In the genomic region with DNA sequence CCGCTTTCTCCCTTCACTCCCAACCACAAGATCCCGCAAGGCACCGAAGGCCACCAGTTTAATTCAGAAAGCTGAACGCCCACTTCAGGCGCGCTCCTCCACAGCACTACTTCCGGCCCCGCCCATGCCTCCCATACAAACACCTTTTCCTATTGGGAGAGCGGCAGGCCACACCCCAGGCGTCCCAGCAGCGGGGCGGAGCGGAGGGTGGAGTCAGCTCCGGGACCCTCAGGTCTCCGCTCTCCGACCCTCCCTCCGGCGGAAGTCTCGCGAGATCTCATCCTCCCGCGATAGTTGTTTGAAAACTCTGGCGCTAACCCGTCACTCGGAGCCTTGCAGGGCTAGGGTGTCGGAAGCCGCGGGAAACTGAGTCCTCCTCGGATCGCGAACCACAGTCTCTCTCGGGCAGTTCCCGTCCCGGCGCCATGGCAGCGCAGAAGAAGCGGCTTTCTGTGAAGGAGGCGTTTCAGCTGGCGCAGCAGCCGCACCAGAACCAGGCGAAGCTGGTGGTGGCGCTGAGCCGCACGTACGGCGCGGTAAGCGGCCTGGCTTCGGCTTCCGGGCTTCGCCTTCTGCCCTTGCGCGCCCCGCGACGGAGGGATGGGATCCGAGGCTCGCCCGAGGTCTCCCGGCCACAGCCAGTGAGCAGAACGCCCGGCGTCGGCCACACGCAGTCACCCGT, we compare ENCODE assay signal across 8 mouse cellular contexts. TPM values are rescaled to one million over a fixed set of nuclear protein-coding genes. Genes with fewer than 3 reads are reported as not detected.
DNase-seq lines count a peak whose midpoint lies in the region; ATAC-seq and TF ChIP-seq lines count a peak whose summit lies in the region.

TSS of gene Ncapg (plus strand) at position 322 of the 682 bp plus-strand sequence.

- peak; percentile 100 for ATAC-seq in frontal cortex, adult (ENCODE audit: low TSS enrichment)
- peak; percentile 100 for ATAC-seq in lung, postnatal 0 days

- no peaks in the 10 kb centered on the region for H3K9me3 ChIP-seq in hindbrain, embryonic 10.5 days
- H3K9me3 ChIP-seq in lung, postnatal 0 days (ENCODE audit: low read length), result no peaks in the 10 kb centered on the region

- peak within 1 kb of the TSS; percentile 86 for H3K4me3 ChIP-seq in hindbrain, embryonic 10.5 days
- peak within 1 kb of the TSS; percentile 70 for H3K4me3 ChIP-seq in lung, postnatal 0 days (ENCODE audit: low read depth, low read length)

- peak within 1 kb of the TSS; percentile 73 for H3K9ac ChIP-seq in lung, postnatal 0 days (replicated peaks; ENCODE audit: low read depth)

- peaks cover 14% of the 10 kb centered on the region for H3K36me3 ChIP-seq in hindbrain, embryonic 10.5 days
- no peaks in the 10 kb centered on the region for H3K36me3 ChIP-seq in lung, postnatal 0 days (ENCODE audit: insufficient read depth, low read length)

- peaks cover 16% of the 10 kb centered on the region for H3K4me1 ChIP-seq in hindbrain, embryonic 10.5 days (replicated peaks)
- H3K4me1 ChIP-seq in lung, postnatal 0 days (ENCODE audit: insufficient read depth, low read depth, low read length), result peaks cover 4% of the 10 kb centered on the region; the same call in 1 of the 2 replicates

- TF ChIP-seq EP300 in lung, postnatal 0 days (IDR thresholded peaks at IDR 0.05), result peak; percentile 88

- peak within 1 kb of the TSS; percentile 96 for H3K27ac ChIP-seq in hindbrain, embryonic 10.5 days
- peak within 1 kb of the TSS; percentile 81 for H3K27ac ChIP-seq in lung, postnatal 0 days (ENCODE audit: low read length)

- no peak for TF ChIP-seq CTCF in lung, postnatal 0 days (IDR thresholded peaks at IDR 0.05)

- H3K27me3 ChIP-seq in hindbrain, embryonic 10.5 days (ENCODE audit: insufficient read depth, poor library complexity, severe bottlenecking), result no peaks in the 10 kb centered on the region
- no peaks in the 10 kb centered on the region for H3K27me3 ChIP-seq in lung, postnatal 0 days (replicated peaks; ENCODE audit: insufficient read depth, low read length)

- peak within 1 kb of the TSS; percentile 97 for H3K4me2 ChIP-seq in lung, postnatal 0 days (replicated peaks; ENCODE audit: low read depth, low read length)

- peak; percentile 96 for DNase-seq in MN1 (ENCODE audit: low spot score)
- peak; percentile 98 for DNase-seq in cerebellum, adult 9-10 months
- DNase-seq in hindbrain, embryonic 10.5 days (ENCODE audit: low spot score), result peak; percentile 100
- peak; percentile 98 for DNase-seq in layer of hippocampus, adult 9-11 months
- DNase-seq in lung, postnatal 0 days (ENCODE audit: low spot score), result peak; percentile 99
- peak; percentile 100 for DNase-seq in ovary, postnatal 14 days (ENCODE audit: low spot score)
- DNase-seq in thymus, postnatal 14 days, result peak; percentile 100

- under 1% methylated on average over 66 of the region's 66 CpGs for WGBS in hindbrain, embryonic 10.5 days
- WGBS in lung, postnatal 0 days, result under 1% methylated on average over 62 of the region's 66 CpGs

RNA-seq across cellular contexts. Expression of gene Ncapg, which starts in this region (rescaled TPM):
- polyA plus RNA-seq in hindbrain, embryonic 10.5 days (2016; fragmentation: Nextera tagmentation; extraction: Ambion mirVana), result 47.3 and 65.5 TPM in 2 replicates
- polyA plus RNA-seq in lung, postnatal 0 days (2015; fragmentation: Nextera tagmentation; extraction: Ambion mirVana), result 2.6 and 3.8 TPM in 2 replicates

Comparison
In these comparisons a context has a peak if more than half of its experiments do, and no peak if none do; other contexts are left out.
1. Peak in every context shown above with its lines: DNase-seq, ATAC-seq, H3K4me3 ChIP-seq and H3K27ac ChIP-seq.